Mouse (Mus musculus) heart, adult 2 months (tissue): ENCODE results near the gene Prkci.

Experiments
- CTCF ChIP-seq: fragments of 200-600 bp; IDR thresholded peaks from 2 replicates; pipeline ENCODE4 v1.8.1; 2022; ENCODE audit warnings: antibody characterized with exemption, mild to moderate bottlenecking, moderate library complexity
- POLR2A ChIP-seq: fragments of 200-500 bp; IDR thresholded peaks from 2 replicates; pipeline ENCODE4 v1.6.1; 2011; ENCODE audit warnings: mild to moderate bottlenecking, low read depth, low read length, control low read depth; ENCODE audit not compliant: insufficient read depth

DNA sequence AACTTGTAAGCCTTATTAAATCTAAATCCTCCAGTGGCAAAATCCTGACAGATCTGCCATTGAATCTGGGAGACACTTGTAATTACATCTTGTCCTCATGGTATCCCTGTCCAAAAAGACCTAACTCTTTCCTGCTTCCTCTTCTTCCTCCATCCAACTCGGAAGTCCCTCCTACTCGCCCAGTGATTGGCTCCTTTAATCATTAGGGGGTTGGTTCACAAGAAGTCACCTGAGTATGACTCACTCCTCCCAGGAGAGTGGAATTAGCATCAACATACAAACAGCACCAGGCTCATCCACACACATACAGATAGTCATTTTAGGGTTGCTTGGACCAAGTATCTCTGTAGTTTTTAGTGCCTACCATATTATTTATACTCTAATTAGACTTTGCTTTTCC lies 47.4 kb downstream of the Prkci start:
- TF ChIP-seq CTCF: no peak
- no peak for TF ChIP-seq POLR2A
